Mouse (Mus musculus): ENCODE measurements at regions not wholly inside any gene's neighbourhood (a gene's known extent, or its start where the extent isn't known, plus 50 kb on each side); places are given as distances from the start of the nearest gene placed in this dataset.

DNA sequence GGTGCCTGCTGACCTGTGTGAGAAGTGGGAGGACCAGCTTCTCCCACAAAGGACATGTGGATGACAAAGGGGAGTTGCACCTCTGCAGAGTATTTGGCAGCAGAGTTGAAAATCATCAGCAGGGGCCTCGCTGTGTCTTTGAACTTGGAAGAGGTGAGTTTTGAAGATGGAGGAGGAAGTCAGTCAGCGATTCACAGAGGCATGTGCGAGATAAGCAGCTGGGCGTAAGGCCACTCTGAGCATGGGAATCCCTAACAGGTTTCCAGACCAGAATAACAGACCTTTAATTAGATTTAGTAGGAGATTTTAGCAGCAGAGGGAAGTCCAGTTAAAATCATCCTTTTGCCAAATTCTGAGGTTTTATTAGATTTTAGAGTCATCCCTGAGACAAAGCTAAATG lies 342.3 kb downstream of the Med10 start:
- no peak for TF ChIP-seq CTCF (IDR thresholded peaks at IDR 0.05; ENCODE audit: borderline replicate concordance, control insufficient read depth, extremely low read depth, insufficient read depth, low read length, poor library complexity)
- TF ChIP-seq POLR2A (IDR thresholded peaks at IDR 0.05; ENCODE audit: control insufficient read depth, extremely low read depth, insufficient read depth, low read length, poor library complexity), result no peak
